Mouse (Mus musculus) cerebellum, postnatal 10 days (tissue): Measurements from ENCODE around the gene Rpl10-ps3.

Source experiments
- DNase-seq, 2 experiments: peaks; one replicate each; pipeline ENCODE4 v3.0.0; 2021; ENCODE audit warnings: mixed read lengths in 2 of 2

Rpl10-ps3 gene

DNA sequence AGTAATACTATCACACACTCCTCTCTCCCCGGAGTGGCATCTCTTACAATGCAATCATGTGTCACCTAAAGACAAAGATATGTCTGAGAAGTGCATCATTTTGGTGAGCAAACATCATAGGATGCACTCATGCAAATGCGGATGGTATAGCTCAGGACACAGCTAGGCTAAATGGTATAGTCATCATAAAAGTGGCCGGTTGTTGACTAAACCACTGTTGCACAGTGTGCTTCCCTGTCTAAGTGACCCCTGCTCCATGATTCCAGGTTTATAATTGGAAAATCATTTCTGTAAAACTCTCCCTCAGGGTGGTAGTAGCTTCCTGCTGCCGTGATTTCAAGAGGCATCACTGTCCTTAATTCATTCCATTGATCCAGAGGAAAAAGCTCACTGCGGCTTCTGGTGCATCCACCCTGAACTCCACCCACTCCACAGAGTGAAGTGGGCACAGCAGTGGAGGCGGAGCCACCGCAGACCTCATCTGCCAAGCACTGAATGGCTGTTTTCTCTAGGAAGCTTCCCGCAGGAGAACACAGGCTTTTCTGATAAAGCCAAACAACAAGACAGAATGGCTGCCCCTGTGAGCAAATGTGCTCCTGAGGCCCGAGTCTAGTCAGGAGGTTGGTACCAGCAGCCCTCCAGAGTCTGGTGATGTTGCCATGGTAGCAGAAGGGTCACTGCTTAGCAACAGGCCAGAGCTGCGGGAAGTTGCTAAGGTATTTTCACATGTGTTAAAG, 38.9 kb downstream of the Rpl10-ps3 start:
- peak; percentile 47 to 49 for DNase-seq

DNA sequence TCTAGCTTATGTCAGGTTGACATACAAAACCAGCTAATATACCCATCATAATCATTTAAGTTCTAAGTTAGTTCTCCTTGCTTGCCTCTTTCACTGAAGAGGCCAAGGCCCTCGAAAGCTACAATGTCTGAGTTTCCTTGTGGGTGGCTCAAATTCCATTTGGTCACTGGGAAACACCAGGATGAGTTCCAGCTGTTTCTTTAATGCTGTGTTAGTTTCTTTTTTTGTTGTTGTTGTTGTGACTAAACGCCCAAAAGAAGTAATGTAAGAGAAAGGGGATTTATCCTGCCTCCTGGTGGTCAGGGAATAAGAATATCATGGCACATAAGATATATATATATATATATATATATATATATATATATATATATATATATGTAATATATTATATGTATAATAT, 39.7 kb downstream of the Rpl10-ps3 start:
- DNase-seq, result no peak

DNA sequence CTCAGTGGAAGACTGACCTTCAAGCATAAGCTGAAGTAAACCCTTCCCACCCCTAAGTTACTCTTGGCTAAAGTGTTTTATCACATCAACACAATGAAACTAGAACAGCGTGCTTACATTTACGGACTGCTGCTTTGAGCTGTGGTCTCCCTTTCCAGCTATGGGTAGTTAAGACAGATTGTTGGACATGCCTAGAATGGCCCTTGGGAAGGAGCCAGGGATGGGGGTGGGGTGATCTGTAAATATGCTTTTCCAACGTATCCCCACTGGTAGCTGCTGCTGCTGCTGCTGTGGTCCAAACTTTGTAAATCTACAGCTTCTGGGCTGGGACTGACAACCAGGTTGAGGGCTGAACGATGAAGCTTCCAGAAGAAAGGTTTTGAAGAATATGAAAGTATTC, 40.8 kb downstream of the Rpl10-ps3 start:
- peak; percentile 67 to 68 for DNase-seq

DNA sequence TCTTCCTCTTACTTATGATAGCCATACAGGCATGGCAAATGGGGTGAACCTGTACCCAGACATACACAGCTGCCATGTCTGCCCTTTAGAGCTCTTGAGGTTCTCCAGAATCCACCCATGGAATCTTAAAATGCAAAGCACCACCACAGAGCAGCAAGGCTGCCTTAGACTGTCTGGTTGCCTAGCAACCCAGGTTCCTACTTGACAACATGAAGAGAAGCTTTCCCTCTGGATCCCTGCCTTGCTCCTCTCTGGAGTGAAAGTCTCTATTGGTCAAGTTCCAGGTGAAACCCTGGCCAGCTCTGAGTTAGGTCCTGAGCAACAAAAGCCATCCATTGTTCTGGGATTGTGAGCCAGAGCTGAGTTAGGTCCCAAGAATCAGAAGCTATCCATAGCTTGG, 43.0 kb downstream of the Rpl10-ps3 start:
- DNase-seq, result peak; percentile 37 to 48

DNA sequence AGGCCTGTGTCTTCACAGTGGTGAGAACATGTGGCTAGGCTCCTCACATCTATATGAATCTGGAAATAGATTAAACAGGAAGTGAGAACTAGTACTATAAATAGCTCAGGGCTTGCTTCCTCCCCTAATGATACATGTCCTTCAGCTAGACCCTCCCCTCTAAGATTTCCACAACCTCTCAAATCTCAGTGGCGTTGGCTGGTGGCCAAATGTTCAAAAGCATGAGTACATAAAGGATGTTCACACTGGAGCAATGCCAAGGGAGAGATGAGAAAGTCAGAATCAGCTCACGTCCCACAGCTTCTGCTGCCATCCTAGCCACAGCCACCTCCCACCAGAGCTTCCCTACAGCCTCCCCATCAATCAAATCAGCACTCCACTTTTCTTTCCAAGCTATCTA, 46.4 kb downstream of the Rpl10-ps3 start:
- peak in 1 of 2 experiments; percentile 8 for DNase-seq
